Mouse (Mus musculus): Measurements from ENCODE around the gene Cd28.

GRCm38 (mm10) chr1:60752986-60753385 is 36.4 kb downstream of the Cd28 start:
- TF ChIP-seq CTCF (IDR thresholded peaks at IDR 0.05; ENCODE audit: low read depth, low read length) (no peak), POLR2A (IDR thresholded peaks at IDR 0.05; ENCODE audit: insufficient read depth, low read length) (no peak)

All from ES-Bruce4 (cell line).